Mouse (Mus musculus): ENCODE measurements at regions not wholly inside any gene's neighbourhood (a gene's known extent, or its start where the extent isn't known, plus 50 kb on each side); places are given as distances from the start of the nearest gene placed in this dataset.

DNA sequence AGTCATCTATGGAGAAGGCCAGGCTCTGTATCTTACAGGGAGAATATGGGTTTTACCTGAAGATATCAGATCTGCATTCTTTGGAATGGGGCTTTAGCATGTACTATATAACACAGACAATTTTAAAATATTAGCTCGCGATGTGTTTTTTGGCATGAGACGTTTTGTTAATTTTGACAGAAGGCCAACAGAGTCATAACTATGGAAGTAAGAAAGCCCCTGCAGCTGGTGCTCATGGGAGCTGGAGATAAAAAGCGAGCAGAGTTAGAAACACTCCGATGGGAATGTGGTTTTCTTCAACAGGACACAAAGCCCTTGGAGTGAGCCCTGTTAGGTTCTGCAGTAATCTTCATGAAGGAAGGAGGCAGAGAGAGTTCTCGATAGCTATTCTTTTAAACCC lies 176.6 kb downstream of the Rps12 start:
- Histone ChIP-seq H3K36me3 (ENCODE audit: control insufficient read depth, insufficient read depth, low read length) (no peaks in the 10 kb centered on the region), H3K27ac (ENCODE audit: insufficient read depth, low read depth, low read length) (no peak overlapping the region), H3K27me3 (replicated peaks; ENCODE audit: control insufficient read depth, insufficient read depth, low read length) (no peaks in the 10 kb centered on the region), H3K4me1 (ENCODE audit: control insufficient read depth, insufficient read depth, low read length) (no peaks in the 10 kb centered on the region), H3K4me3 (ENCODE audit: insufficient read depth, low read depth, low read length) (no peak overlapping the region)
- WGBS, result 74% methylated on average over 6 of the region's 6 CpGs
- no peak for DNase-seq
- TF ChIP-seq POLR2A (IDR thresholded peaks at IDR 0.05; ENCODE audit: low read depth, low read length) (no peak), CTCF (conservative IDR thresholded peaks at IDR 0.05; ENCODE audit: insufficient read depth, insufficient read length, low read depth, low read length) (no peak)

- Histone ChIP-seq H3K27ac (ENCODE audit: insufficient read depth, low read depth, low read length) (no peak overlapping the region), H3K27me3 (replicated peaks; ENCODE audit: control insufficient read depth, insufficient read depth, low read length) (no peaks in the 10 kb centered on the region), H3K4me3 (ENCODE audit: insufficient read depth, low read depth, low read length) (no peak overlapping the region), H3K4me1 (ENCODE audit: control insufficient read depth, insufficient read depth, low read length) (no peaks in the 10 kb centered on the region), H3K36me3 (ENCODE audit: control insufficient read depth, insufficient read depth, low read length) (no peaks in the 10 kb centered on the region)
- TF ChIP-seq CTCF (conservative IDR thresholded peaks at IDR 0.05; ENCODE audit: insufficient read depth, insufficient read length, low read depth, low read length) (no peak), POLR2A (IDR thresholded peaks at IDR 0.05; ENCODE audit: low read depth, low read length) (no peak)
- DNase-seq, result no peak
- WGBS, result 44% methylated on average over 3 of the region's 3 CpGs
Observed at GRCm38 (mm10) chr10:23610046-23610445, 177.0 kb downstream of the Rps12 start.

GRCm38 (mm10) chr10:23609270-23609914 lies 177.7 kb downstream of the Rps12 start:
- 66% methylated on average over 18 of the region's 18 CpGs for WGBS
- no peaks in the 10 kb centered on the region for H3K27me3 ChIP-seq (replicated peaks; ENCODE audit: control insufficient read depth, insufficient read depth, low read length)
- DNase-seq, result no peak
- no peaks in the 10 kb centered on the region for H3K4me1 ChIP-seq (ENCODE audit: control insufficient read depth, insufficient read depth, low read length)
- H3K4me3 ChIP-seq (ENCODE audit: insufficient read depth, low read depth, low read length), result no peak overlapping the region
- H3K27ac ChIP-seq (ENCODE audit: insufficient read depth, low read depth, low read length), result no peak overlapping the region
- no peaks in the 10 kb centered on the region for H3K36me3 ChIP-seq (ENCODE audit: control insufficient read depth, insufficient read depth, low read length)
- no peak for TF ChIP-seq CTCF (conservative IDR thresholded peaks at IDR 0.05; ENCODE audit: insufficient read depth, insufficient read length, low read depth, low read length)
- TF ChIP-seq POLR2A (IDR thresholded peaks at IDR 0.05; ENCODE audit: low read depth, low read length), result no peak

DNA sequence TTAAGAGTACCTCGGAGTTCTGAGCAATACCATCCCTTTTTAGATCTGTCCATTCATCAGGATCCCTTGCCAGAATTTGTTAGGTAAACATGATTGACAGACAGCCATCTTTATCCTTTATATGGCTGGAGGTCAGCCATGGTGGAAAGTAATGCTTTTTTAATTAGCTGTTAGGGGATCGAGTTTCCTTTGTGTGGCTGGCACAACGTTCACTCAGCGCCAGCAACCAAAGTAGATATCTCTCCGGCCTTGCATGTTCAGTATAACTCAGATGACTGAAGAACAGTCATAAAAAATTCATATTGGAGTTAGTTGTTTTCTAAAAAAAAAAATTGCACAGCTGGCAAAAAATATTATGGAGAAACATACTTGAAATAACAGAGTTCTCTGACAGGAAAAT lies 186.4 kb downstream of the Rps12 start:
- no peaks in the 10 kb centered on the region for H3K36me3 ChIP-seq (ENCODE audit: control insufficient read depth, insufficient read depth, low read length)
- H3K27me3 ChIP-seq (replicated peaks; ENCODE audit: control insufficient read depth, insufficient read depth, low read length), result no peaks in the 10 kb centered on the region
- H3K4me3 ChIP-seq (ENCODE audit: insufficient read depth, low read depth, low read length), result no peak overlapping the region
- WGBS, result 23% methylated on average over 5 of the region's 5 CpGs
- H3K4me1 ChIP-seq (ENCODE audit: control insufficient read depth, insufficient read depth, low read length), result no peaks in the 10 kb centered on the region
- no peak overlapping the region for H3K27ac ChIP-seq (ENCODE audit: insufficient read depth, low read depth, low read length)
- TF ChIP-seq POLR2A (IDR thresholded peaks at IDR 0.05; ENCODE audit: low read depth, low read length) (no peak), CTCF (conservative IDR thresholded peaks at IDR 0.05; ENCODE audit: insufficient read depth, insufficient read length, low read depth, low read length) (no peak)
- no peak for DNase-seq

DNA sequence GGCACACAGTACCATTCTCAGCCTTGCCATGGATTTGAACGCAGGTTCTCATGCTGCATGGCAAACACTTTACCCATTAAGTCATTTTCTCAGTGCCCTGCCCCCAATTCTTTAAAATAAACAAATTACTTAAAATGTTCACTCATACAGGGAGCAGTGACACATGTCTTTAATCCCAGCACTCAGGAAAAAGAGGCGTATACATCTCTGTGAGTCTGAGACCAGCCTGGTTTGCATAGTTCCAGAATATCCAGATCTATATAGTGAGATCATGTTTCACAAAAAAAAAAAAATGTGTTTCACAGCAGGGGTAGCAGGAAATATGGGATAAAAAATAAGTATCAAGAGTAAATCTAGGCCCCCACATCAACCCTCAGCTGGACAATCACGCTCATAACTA lies 191.5 kb downstream of the Rps12 start:
- no peak for DNase-seq
- WGBS, result 97% methylated on average over 3 of the region's 3 CpGs

GRCm38 (mm10) chr10:23580230-23580629 lies 206.8 kb downstream of the Rps12 start:
- no peak for DNase-seq
- H3K36me3 ChIP-seq (ENCODE audit: control insufficient read depth, insufficient read depth, low read length), result no peaks in the 10 kb centered on the region
- H3K27me3 ChIP-seq (replicated peaks; ENCODE audit: control insufficient read depth, insufficient read depth, low read length), result no peaks in the 10 kb centered on the region
- WGBS, result 72% methylated on average over 5 of the region's 5 CpGs
- no peak for TF ChIP-seq POLR2A (IDR thresholded peaks at IDR 0.05; ENCODE audit: low read depth, low read length)
- TF ChIP-seq CTCF (conservative IDR thresholded peaks at IDR 0.05; ENCODE audit: insufficient read depth, insufficient read length, low read depth, low read length), result no peak
- no peak overlapping the region for H3K27ac ChIP-seq (ENCODE audit: insufficient read depth, low read depth, low read length)
- no peak overlapping the region for H3K4me3 ChIP-seq (ENCODE audit: insufficient read depth, low read depth, low read length)
- H3K4me1 ChIP-seq (ENCODE audit: control insufficient read depth, insufficient read depth, low read length), result no peaks in the 10 kb centered on the region

More for the DNA sequence above, 191.5 kb downstream of the Rps12 start:
- Histone ChIP-seq H3K4me1 (ENCODE audit: control insufficient read depth, insufficient read depth, low read length) (no peaks in the 10 kb centered on the region), H3K36me3 (ENCODE audit: control insufficient read depth, insufficient read depth, low read length) (no peaks in the 10 kb centered on the region), H3K27ac (ENCODE audit: insufficient read depth, low read depth, low read length) (no peak overlapping the region), H3K27me3 (replicated peaks; ENCODE audit: control insufficient read depth, insufficient read depth, low read length) (no peaks in the 10 kb centered on the region), H3K4me3 (ENCODE audit: insufficient read depth, low read depth, low read length) (no peak overlapping the region)
- TF ChIP-seq CTCF (conservative IDR thresholded peaks at IDR 0.05; ENCODE audit: insufficient read depth, insufficient read length, low read depth, low read length) (no peak), POLR2A (IDR thresholded peaks at IDR 0.05; ENCODE audit: low read depth, low read length) (no peak)

- 69% methylated on average over 4 of the region's 4 CpGs for WGBS
- peak; percentile 32 for DNase-seq
- H3K36me3 ChIP-seq (ENCODE audit: control insufficient read depth, insufficient read depth, low read length), result no peaks in the 10 kb centered on the region
- no peaks in the 10 kb centered on the region for H3K4me1 ChIP-seq (ENCODE audit: control insufficient read depth, insufficient read depth, low read length)
- no peak overlapping the region for H3K27ac ChIP-seq (ENCODE audit: insufficient read depth, low read depth, low read length)
- no peak for TF ChIP-seq POLR2A (IDR thresholded peaks at IDR 0.05; ENCODE audit: low read depth, low read length)
- no peak for TF ChIP-seq CTCF (conservative IDR thresholded peaks at IDR 0.05; ENCODE audit: insufficient read depth, insufficient read length, low read depth, low read length)
- no peak overlapping the region for H3K4me3 ChIP-seq (ENCODE audit: insufficient read depth, low read depth, low read length)
- no peaks in the 10 kb centered on the region for H3K27me3 ChIP-seq (replicated peaks; ENCODE audit: control insufficient read depth, insufficient read depth, low read length)
Observed at GRCm38 (mm10) chr10:23571013-23571412, 216.1 kb downstream of the Rps12 start.
